Mouse (Mus musculus) limb, embryonic 13.5 days (tissue): ENCODE measurements at regions not wholly inside any gene's neighbourhood (a gene's known extent, or its start where the extent isn't known, plus 50 kb on each side); places are given as distances from the start of the nearest gene placed in this dataset.

Experiments
- ATAC-seq: fragments of 200-750 bp; cut with Nextera tagmentation; 2 replicates; pipeline ENCODE4 v1.8.0; 2017; ENCODE audit warnings: low read depth, moderate number of reproducible peaks, moderate TSS enrichment; ENCODE audit not compliant: low FRiP score
- H3K27ac ChIP-seq: fragments of 300-500 bp; sonication (generic); 2 replicates; pipeline ENCODE4 v1.5.1; 2015; ENCODE audit warnings: inconsistent platforms, mild to moderate bottlenecking, moderate library complexity
- H3K27me3 ChIP-seq: fragments of 300-500 bp; sonication (generic); 2 replicates; pipeline ENCODE4 v1.6.1; 2015; ENCODE audit warnings: mild to moderate bottlenecking, inconsistent platforms
- H3K36me3 ChIP-seq: fragments of 300-500 bp; sonication (generic); 2 replicates; pipeline ENCODE4 v1.6.1; 2015; ENCODE audit warnings: inconsistent platforms, mild to moderate bottlenecking, moderate library complexity
- H3K4me1 ChIP-seq: fragments of 300-500 bp; sonication (generic); 2 replicates; pipeline ENCODE4 v1.6.1; 2015; ENCODE audit warnings: inconsistent platforms
- H3K4me2 ChIP-seq: fragments of 300-500 bp; sonication (generic); replicated peaks from 2 replicates; pipeline ENCODE4 v1.6.1; 2015; ENCODE audit warnings: inconsistent platforms, mild to moderate bottlenecking, moderate library complexity
- H3K4me3 ChIP-seq: fragments of 300-500 bp; sonication (generic); 2 replicates; pipeline ENCODE4 v1.5.1; 2015; ENCODE audit warnings: moderate library complexity, mild to moderate bottlenecking, inconsistent platforms
- H3K9ac ChIP-seq: fragments of 300-500 bp; sonication (generic); 2 replicates; pipeline ENCODE4 v1.6.1; 2015; ENCODE audit warnings: mild to moderate bottlenecking, inconsistent platforms
- H3K9me3 ChIP-seq: fragments of 300-500 bp; sonication (generic); 2 replicates; pipeline ENCODE4 v1.6.1; 2016; ENCODE audit warnings: inconsistent platforms
- WGBS: fragments of 180-500 bp; shearing (Covaris S2); methylation state at CpG from one replicate; pipeline ENCODE4 v1.1.7; 2015; 5-methylcytosine and 5-hydroxymethylcytosine counted together

DNA sequence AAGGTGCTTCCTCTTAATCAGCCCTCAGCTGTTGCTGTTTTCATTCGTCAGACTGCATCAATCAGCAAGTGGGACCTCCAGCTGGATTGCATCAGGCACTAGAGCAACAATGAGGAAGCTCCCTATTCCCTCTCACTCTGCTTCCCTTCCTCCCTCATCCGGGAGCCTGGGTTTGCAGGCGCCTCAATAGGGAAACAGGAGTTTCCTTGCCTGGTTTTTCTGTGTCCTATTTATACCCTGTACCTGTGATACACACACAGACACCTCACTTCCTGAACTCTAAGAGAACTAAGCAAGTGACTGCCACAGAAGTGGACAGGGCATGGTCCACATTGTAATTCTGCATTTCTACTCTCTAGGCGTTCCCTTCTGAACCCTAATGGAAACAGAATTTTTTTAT is 637.9 kb upstream of the Cdh5 start:
- Histone ChIP-seq H3K4me2 (no peak overlapping the region), H3K27me3 (no peaks in the 10 kb centered on the region), H3K27ac (no peak overlapping the region), H3K9ac (no peak overlapping the region), H3K4me3 (no peak overlapping the region), H3K9me3 (no peaks in the 10 kb centered on the region), H3K4me1 (peaks cover 5% of the 10 kb centered on the region; the same call in 1 of the 2 replicates), H3K36me3 (no peaks in the 10 kb centered on the region)
- ATAC-seq: no peak
- 46% methylated on average over 4 of the region's 4 CpGs for WGBS

DNA sequence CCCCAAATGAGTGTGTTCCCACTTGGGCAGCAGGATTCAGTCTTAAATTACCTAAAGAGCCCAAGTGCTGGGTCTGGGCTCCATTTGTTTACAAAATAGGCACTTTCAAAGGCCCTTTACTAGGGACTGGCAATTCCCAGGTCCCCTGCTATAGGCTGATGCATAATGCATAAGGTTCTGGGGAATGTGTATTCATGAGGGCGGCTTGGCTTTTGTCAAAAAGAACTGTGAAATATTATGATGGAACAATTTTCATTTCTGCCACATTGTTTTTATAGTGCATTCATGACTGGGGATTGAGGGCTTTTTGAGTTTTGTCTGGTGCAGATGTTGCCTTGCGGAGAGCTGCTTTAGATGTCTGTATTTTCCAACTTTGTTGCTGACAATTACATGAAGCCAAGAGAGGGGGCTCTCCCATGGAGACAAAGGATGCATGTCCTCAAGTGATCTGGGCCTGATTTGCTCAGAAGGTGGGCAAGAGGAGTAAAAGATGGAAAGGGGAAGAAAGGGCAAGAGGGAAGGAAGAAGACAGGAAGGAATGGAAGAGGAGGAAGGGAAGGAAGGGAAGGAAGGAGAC is 636.6 kb upstream of the Cdh5 start:
- ATAC-seq: no peak
- whole genome bisulfite sequencing: 83% methylated on average over 2 of the region's 2 CpGs

DNA sequence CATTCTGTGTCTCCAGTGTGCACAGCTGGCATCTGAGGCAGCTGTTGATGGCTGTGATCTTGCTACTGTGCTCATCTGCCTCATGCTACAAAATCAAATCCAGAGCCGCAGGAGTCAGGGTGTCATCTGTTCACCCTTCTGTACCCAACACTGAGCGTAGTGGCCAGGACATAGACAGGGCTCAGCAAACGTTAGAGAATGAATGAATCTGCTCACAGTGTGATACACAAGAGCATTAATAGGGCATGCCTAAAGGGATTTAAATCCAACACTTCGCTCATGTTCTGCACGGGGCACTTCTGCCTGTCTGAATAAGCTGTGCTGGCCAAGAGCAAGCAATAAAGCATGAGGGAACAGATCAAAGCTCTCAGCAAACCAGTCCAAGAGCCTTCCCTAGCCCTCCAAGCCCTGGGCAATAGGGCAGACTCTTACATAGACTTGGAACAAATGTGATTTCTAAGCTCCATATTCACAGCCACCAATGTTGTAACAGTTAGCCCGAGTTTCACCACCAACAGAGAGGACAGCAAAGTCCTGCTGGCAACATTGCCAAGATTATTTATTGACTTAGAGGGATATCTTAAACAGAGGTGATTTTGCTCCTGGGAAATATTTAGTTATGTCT is 633.8 kb upstream of the Cdh5 start:
- ATAC-seq: no peak
- WGBS: 65% methylated on average over 6 of the region's 6 CpGs
- Histone ChIP-seq H3K4me3 (no peak overlapping the region), H3K27ac (no peak overlapping the region), H3K4me1 (peaks cover 17% of the 10 kb centered on the region), H3K9ac (no peak overlapping the region), H3K4me2 (no peak overlapping the region), H3K9me3 (no peaks in the 10 kb centered on the region), H3K36me3 (no peaks in the 10 kb centered on the region), H3K27me3 (no peaks in the 10 kb centered on the region)

More for the DNA sequence above, 636.6 kb upstream of the Cdh5 start:
- Histone ChIP-seq H3K9me3 (no peaks in the 10 kb centered on the region), H3K4me1 (peaks cover 8% of the 10 kb centered on the region), H3K4me2 (no peak overlapping the region), H3K27me3 (no peaks in the 10 kb centered on the region), H3K36me3 (no peaks in the 10 kb centered on the region), H3K4me3 (no peak overlapping the region), H3K9ac (no peak overlapping the region), H3K27ac (no peak overlapping the region)

DNA sequence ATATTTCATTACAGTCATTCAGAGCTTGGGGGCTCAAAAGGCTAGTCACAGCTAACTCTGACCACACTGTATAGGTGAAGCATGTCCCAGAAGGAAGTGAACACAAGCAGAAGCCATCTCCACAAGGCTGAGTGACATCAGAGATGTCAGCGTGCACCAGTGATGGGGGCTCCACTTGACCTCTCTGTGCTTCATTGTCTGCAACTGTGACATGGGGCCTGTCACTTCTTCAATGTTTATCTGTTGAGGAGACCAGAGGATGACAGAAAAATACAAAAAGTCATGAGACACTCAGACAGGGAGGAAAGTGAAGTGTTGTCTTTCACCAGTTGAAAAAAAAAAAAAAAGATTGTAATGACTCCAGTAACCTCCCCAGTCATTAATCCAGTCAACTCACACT is 632.4 kb upstream of the Cdh5 start:
- Histone ChIP-seq H3K4me3 (no peak overlapping the region), H3K27me3 (no peaks in the 10 kb centered on the region), H3K27ac (no peak overlapping the region), H3K36me3 (no peaks in the 10 kb centered on the region), H3K4me1 (peaks cover 14% of the 10 kb centered on the region), H3K9me3 (no peaks in the 10 kb centered on the region), H3K9ac (no peak overlapping the region), H3K4me2 (no peak overlapping the region)
- WGBS: 90% methylated on average over 1 of the region's 1 CpGs
- no peak for ATAC-seq

DNA sequence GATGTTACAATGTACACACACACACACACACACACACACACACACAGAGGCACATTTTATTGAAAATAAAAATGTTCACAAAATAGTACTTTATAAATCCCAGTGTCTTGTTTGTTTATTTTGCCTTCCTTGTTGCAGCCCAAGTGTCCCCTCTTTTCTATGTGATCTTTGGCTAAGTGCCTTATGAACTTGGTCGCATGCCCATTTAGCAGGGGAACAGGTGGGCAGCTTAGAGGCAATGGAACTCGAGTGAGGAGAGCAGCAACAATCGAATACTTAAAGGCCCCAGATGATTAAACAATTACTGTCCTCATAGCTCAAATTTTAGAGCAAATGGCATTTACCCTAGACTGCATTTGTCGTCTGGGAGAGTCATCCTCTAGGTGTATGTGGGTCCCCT is 631.1 kb upstream of the Cdh5 start:
- no peak overlapping the region for H3K4me3 ChIP-seq
- H3K4me1 ChIP-seq: peaks cover 14% of the 10 kb centered on the region
- no peak overlapping the region for H3K4me2 ChIP-seq
- ATAC-seq: no peak
- 35% methylated on average over 4 of the region's 4 CpGs for WGBS
- no peaks in the 10 kb centered on the region for H3K36me3 ChIP-seq
- no peaks in the 10 kb centered on the region for H3K9me3 ChIP-seq
- no peak overlapping the region for H3K27ac ChIP-seq
- H3K9ac ChIP-seq: no peak overlapping the region
- no peaks in the 10 kb centered on the region for H3K27me3 ChIP-seq

DNA sequence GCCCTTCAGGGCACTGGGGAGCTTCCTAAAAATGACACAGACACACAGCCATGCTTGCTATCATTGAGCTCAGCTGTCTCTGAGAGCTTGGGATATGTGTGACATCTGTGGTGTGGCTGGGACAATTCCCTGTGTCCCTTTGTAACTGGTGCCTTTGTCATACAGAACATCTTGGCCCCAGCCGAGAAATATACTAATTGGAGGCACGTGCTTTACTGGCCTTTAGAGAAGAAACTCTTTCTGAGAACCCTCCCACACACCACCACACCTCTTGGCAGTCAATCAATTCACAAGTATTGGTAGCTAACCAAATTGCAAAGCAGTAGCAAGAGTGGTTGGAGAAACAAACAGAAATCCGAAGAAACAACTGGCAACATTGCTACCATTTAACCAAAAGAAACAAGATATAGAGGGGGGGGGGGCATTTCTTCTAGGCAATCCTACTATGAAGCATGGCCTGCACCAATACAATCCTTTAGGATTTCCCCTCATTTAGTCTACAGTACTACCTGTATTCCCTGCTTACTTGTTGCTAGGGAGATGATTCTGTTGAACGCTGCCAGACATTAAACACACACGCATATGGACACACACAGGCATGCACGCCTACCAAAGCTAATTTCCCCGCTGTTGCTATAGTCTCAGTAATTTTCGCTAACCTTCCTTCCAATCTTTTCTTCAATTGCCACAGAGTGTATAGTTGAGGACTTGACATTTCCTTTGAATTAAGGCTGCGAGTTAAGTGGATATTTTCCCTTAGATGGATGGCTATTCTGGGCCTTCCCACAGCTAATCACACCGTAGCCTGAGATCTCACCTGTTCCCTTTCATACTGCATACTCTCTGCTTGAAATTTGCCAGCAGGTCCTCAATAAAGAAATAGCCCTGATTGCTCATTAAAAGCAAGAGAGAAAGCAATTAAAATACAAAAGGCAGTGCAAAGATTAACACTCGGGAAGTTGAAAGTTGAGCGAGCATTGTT is 625.3 kb upstream of the Cdh5 start:
- no peaks in the 10 kb centered on the region for H3K27me3 ChIP-seq
- no peak for ATAC-seq
- H3K9me3 ChIP-seq: no peaks in the 10 kb centered on the region
- no peaks in the 10 kb centered on the region for H3K36me3 ChIP-seq
- 0 out of 2 replicates have a peak, but pooled peaks cover 2% of the 10 kb centered on the region for H3K4me1 ChIP-seq
- H3K9ac ChIP-seq: no peak overlapping the region
- no peak overlapping the region for H3K4me2 ChIP-seq
- H3K4me3 ChIP-seq: no peak overlapping the region
- WGBS: 78% methylated on average over 12 of the region's 12 CpGs
- no peak overlapping the region for H3K27ac ChIP-seq

DNA sequence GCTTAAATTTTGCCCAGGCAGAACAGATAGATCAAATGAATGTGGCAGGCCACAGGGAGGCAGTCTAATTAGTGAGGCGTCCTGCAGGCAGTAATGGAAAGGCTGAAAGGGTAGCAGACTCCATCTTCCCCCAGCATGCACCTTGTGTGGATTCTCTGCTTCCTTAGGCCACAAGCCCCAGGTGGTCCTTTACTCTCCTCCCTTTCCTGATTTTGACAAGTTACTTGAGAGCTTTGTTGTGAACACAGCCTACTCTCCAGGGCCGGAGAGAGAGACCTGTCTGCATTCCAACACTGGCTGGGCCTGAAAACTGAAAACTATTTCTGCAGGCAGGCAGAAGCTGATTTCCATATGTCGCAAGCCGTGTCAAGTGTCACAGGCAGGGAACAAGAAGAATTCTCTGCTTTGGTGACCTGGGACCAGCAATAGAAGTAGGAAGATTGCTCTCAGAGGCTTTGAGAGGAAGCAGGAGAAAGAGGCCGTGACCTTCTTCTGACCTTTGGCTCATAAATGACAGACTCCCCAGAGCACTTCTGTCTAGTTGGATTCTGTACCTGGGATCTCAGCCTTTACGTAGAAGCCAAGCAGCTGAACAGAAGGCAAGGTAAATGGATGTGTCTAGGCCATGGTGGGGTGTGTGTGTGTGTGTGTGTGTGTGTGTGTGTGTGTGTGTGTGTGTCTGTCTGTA is 619.2 kb upstream of the Cdh5 start:
- Histone ChIP-seq H3K27ac (peak overlapping the region; percentile 44; the same call in 1 of the 2 replicates), H3K4me2 (no peak overlapping the region), H3K9me3 (no peaks in the 10 kb centered on the region), H3K27me3 (no peaks in the 10 kb centered on the region), H3K4me1 (peaks cover 10% of the 10 kb centered on the region), H3K9ac (0 out of 2 replicates have a peak overlapping the region, but pooled peaks have one; percentile 31), H3K4me3 (no peak overlapping the region), H3K36me3 (no peaks in the 10 kb centered on the region)
- ATAC-seq: peak; percentile 81
- 11% methylated on average over 6 of the region's 6 CpGs for WGBS

DNA sequence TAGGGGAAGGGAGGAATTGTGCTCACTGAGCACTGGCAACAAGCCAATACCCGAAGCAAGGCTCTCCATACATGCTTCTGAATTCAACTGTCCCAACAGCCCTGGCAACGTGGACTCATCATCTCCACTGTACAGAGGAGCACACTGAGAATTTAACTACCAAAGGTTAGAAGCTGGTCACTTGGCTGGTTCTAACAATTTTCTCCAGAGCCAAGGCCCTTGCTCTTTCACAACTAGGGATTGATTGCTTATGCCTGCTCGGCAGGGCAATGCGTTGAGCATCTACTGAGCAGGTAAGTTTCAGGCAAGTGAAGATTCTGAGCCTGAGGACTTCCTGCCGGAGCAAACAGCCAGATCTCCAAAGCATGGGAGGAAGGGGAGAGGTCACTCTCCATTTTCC is 616.0 kb upstream of the Cdh5 start:
- Histone ChIP-seq H3K9me3 (no peaks in the 10 kb centered on the region), H3K4me2 (no peak overlapping the region), H3K9ac (no peak overlapping the region), H3K36me3 (no peaks in the 10 kb centered on the region), H3K27ac (no peak overlapping the region), H3K4me3 (no peak overlapping the region), H3K4me1 (peaks cover 15% of the 10 kb centered on the region), H3K27me3 (no peaks in the 10 kb centered on the region)
- ATAC-seq: no peak
- WGBS: 81% methylated on average over 5 of the region's 5 CpGs

DNA sequence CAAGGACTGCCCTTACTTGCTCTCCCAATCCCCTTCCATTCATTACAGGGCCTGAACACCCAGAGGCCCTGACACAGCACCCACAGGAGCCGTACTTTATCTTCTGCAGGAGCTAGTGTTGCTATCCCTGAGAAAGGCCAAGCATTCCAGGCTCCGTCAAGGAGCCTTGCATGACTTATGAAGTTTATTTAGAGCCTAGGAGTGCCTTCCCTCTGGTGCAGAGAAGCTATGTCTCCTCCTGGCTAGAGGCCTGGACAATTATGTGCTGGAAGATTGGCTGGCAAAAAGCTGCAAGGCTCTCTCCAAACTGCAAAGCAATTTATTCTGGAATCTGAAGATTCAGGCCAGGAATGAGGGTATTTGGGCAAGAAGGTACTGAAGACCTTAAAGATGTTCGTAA is 612.0 kb upstream of the Cdh5 start:
- H3K9ac ChIP-seq: no peak overlapping the region
- H3K27me3 ChIP-seq: no peaks in the 10 kb centered on the region
- H3K4me3 ChIP-seq: no peak overlapping the region
- no peak overlapping the region for H3K27ac ChIP-seq
- no peak overlapping the region for H3K4me2 ChIP-seq
- H3K36me3 ChIP-seq: no peaks in the 10 kb centered on the region
- WGBS: 78% methylated on average over 3 of the region's 3 CpGs
- peaks cover 18% of the 10 kb centered on the region for H3K4me1 ChIP-seq
- ATAC-seq: no peak
- no peaks in the 10 kb centered on the region for H3K9me3 ChIP-seq

DNA sequence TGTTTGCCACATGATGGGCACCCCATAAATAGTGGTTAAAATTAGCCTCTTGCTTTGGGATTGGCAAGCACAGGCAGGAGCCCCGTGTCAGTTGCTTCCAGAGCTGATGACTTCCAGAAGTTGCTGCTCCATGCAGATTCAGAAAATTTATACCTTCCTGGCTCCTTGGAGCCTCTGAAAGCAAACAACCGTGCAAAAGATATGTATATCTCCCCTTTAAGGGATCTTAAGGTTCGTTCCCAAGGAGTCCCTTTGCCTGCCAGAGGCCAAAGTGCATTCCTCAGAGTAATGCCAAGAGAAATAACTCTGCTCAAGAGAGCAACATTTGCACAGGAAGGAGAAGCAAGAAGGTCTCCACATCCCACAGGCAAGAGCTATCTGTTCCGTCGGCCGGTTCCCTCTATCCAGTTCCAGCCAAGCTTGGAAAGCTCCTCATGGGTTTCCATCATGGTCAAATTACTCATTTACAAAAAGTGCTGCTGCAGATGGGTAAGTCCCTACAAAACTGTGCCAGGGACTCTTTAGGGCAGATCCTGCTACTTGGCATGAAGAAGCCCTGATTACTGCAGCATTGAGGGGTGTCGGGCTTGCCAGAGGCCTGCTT is 608.4 kb upstream of the Cdh5 start:
- peak; percentile 55; the same call in 1 of the 2 replicates for ATAC-seq
- Histone ChIP-seq H3K4me1 (peaks cover 18% of the 10 kb centered on the region), H3K9ac (no peak overlapping the region), H3K27ac (peak overlapping the region; percentile 55; the same call in 1 of the 2 replicates), H3K36me3 (no peaks in the 10 kb centered on the region), H3K27me3 (no peaks in the 10 kb centered on the region), H3K4me2 (no peak overlapping the region), H3K9me3 (no peaks in the 10 kb centered on the region), H3K4me3 (no peak overlapping the region)
- 50% methylated on average over 7 of the region's 7 CpGs for WGBS

DNA sequence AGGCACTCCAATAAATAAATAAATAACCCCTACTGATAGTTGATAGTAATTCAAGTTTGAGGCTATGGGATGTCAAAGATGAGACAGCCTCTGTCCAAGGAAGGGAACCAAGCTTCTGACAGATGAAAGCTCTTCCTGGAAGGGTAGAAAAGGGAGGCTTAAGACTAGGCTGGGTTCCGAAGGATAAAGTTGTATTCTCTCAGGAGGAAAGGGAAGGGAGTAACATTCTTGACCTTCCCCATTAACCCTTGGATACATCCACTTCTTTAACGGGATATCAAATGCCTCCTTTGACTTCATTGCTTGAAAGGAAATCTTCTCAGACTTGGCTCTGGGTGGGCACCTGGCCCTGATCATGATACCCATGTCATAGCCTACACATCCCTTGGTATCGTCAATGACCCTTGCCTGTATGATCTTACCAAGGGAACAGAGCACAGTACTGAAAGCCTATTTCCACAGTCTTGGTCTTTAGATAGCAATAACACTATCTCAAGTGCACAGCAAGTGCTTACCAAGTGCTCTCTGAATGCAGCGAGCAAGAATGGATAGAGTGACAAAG is 607.4 kb upstream of the Cdh5 start:
- Histone ChIP-seq H3K4me2 (no peak overlapping the region), H3K36me3 (no peaks in the 10 kb centered on the region), H3K27ac (no peak overlapping the region), H3K4me3 (no peak overlapping the region), H3K9me3 (no peaks in the 10 kb centered on the region), H3K4me1 (peaks cover 18% of the 10 kb centered on the region), H3K9ac (no peak overlapping the region), H3K27me3 (no peaks in the 10 kb centered on the region)
- no peak for ATAC-seq
- WGBS: 83% methylated on average over 4 of the region's 4 CpGs
